Mouse (Mus musculus): ENCODE results near the gene Il18bp. TPM values are rescaled to one million over a fixed set of nuclear protein-coding genes. Genes with fewer than 3 reads are reported as not detected.
A peak's percentile ranks its signal among the peaks of the same experiment; 100 is the strongest.

The Il18bp gene
- polyA plus RNA-seq, 1 experiment from 2014 or later, result 3.4 TPM

- H3K4me1 ChIP-seq (ENCODE audit: control insufficient read depth, insufficient read depth, low read length), result no peaks in the 10 kb centered on the region
- no peaks in the 10 kb centered on the region for H3K9me3 ChIP-seq (ENCODE audit: control insufficient read depth, low read length)
- H3K27me3 ChIP-seq (ENCODE audit: control insufficient read depth, insufficient read depth, low read length), result no peaks in the 10 kb centered on the region
- H3K9ac ChIP-seq (ENCODE audit: low read length), result no peak overlapping the region
- H3K4me3 ChIP-seq (ENCODE audit: low read depth, low read length), result no peak overlapping the region
- DNase-seq (ENCODE audit: low spot score), result peak; percentile 80
- H3K36me3 ChIP-seq (ENCODE audit: control insufficient read depth, insufficient read depth, low read length), result peaks cover 51% of the 10 kb centered on the region
- ATAC-seq (ENCODE audit: insufficient read depth, low FRiP score, low TSS enrichment), result peak; percentile 58; the same call in 1 of the 2 replicates
- no peak overlapping the region for H3K4me2 ChIP-seq (ENCODE audit: low read depth)
- no peak overlapping the region for H3K27ac ChIP-seq (ENCODE audit: low read depth, low read length)
- 68% methylated on average over 14 of the region's 14 CpGs for WGBS
Measured at GRCm38 (mm10) chr7:101998194-101998927, 20.1 kb downstream of the Il18bp start.

- Histone ChIP-seq H3K36me3 (ENCODE audit: control insufficient read depth, insufficient read depth, low read length) (peaks cover 35% of the 10 kb centered on the region), H3K27me3 (ENCODE audit: control insufficient read depth, insufficient read depth, low read length) (no peaks in the 10 kb centered on the region), H3K9ac (ENCODE audit: low read length) (no peak overlapping the region), H3K4me3 (ENCODE audit: low read depth, low read length) (no peak overlapping the region), H3K27ac (ENCODE audit: low read depth, low read length) (no peak overlapping the region), H3K4me2 (ENCODE audit: low read depth) (no peak overlapping the region), H3K4me1 (ENCODE audit: control insufficient read depth, insufficient read depth, low read length) (no peaks in the 10 kb centered on the region), H3K9me3 (ENCODE audit: control insufficient read depth, low read length) (no peaks in the 10 kb centered on the region)
- ATAC-seq (ENCODE audit: insufficient read depth, low FRiP score, low TSS enrichment) (no peak), DNase-seq (ENCODE audit: low spot score) (no peak)
- WGBS, result 90% methylated on average over 3 of the region's 3 CpGs
Measured at GRCm38 (mm10) chr7:101994241-101994640, 24.2 kb downstream of the Il18bp start.

DNA sequence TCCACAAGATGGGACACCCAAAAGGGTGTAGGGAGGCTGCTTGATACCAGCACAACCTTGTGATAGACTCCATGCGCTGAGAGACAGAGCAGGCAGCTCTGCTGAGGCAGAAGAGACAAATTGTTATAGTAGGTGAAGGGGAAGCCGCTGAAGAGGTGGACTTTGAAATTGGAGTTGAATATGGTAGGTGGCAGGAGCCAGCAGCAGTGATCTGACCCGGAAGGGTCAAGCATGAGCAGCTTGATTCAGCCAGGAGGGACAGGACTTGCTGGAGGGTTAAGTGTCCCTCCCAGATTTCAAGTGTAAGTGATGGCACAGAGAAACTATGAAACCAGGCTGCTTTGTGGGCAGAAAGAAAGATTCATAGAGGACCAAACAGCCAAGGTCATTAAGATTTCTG, 33.4 kb downstream of the Il18bp start:
- no peak overlapping the region for H3K4me3 ChIP-seq (ENCODE audit: low read depth, low read length)
- H3K9me3 ChIP-seq (ENCODE audit: control insufficient read depth, low read length), result no peaks in the 10 kb centered on the region
- no peaks in the 10 kb centered on the region for H3K4me1 ChIP-seq (ENCODE audit: control insufficient read depth, insufficient read depth, low read length)
- H3K27me3 ChIP-seq (ENCODE audit: control insufficient read depth, insufficient read depth, low read length), result no peaks in the 10 kb centered on the region
- H3K27ac ChIP-seq (ENCODE audit: low read depth, low read length), result no peak overlapping the region
- ATAC-seq (ENCODE audit: insufficient read depth, low FRiP score, low TSS enrichment) (no peak), DNase-seq (ENCODE audit: low spot score) (no peak)
- peaks cover 3% of the 10 kb centered on the region for H3K36me3 ChIP-seq (ENCODE audit: control insufficient read depth, insufficient read depth, low read length)
- WGBS, result 87% methylated on average over 3 of the region's 3 CpGs
- H3K4me2 ChIP-seq (ENCODE audit: low read depth), result no peak overlapping the region
- no peak overlapping the region for H3K9ac ChIP-seq (ENCODE audit: low read length)

GRCm38 (mm10) chr7:101982735-101983134, 35.8 kb downstream of the Il18bp start:
- DNase-seq (ENCODE audit: low spot score) (peak; percentile 7), ATAC-seq (ENCODE audit: insufficient read depth, low FRiP score, low TSS enrichment) (no peak)
- Histone ChIP-seq H3K4me1 (ENCODE audit: control insufficient read depth, insufficient read depth, low read length) (no peaks in the 10 kb centered on the region), H3K27me3 (ENCODE audit: control insufficient read depth, insufficient read depth, low read length) (no peaks in the 10 kb centered on the region), H3K4me3 (ENCODE audit: low read depth, low read length) (no peak overlapping the region), H3K9ac (ENCODE audit: low read length) (no peak overlapping the region), H3K36me3 (ENCODE audit: control insufficient read depth, insufficient read depth, low read length) (no peaks in the 10 kb centered on the region; the same call in none of the 2 replicates), H3K27ac (ENCODE audit: low read depth, low read length) (no peak overlapping the region), H3K9me3 (ENCODE audit: control insufficient read depth, low read length) (no peaks in the 10 kb centered on the region), H3K4me2 (ENCODE audit: low read depth) (no peak overlapping the region)
- 95% methylated on average over 1 of the region's 1 CpGs for WGBS

DNA sequence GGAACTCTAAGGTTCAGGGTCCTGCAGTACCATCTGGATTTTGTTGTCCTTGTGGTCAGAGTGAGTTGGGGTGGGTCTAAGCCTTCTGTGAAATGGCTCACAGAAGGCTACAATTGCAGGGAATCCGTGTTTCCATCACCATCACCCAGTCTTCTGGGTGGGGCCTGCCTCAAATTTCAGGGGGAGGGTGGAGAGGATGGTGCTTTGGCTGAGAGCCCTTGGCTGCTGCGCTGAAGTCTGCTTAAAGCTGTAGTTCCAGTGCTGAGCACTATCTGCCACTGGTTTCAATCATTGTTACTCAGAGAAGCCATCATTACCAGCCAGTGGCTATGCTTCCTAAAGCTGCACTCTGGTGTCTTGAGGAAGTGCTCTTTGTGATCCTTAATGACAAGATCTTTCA, 44.0 kb downstream of the Il18bp start:
- no peak overlapping the region for H3K4me2 ChIP-seq (ENCODE audit: low read depth)
- peaks cover 12% of the 10 kb centered on the region for H3K4me1 ChIP-seq (ENCODE audit: control insufficient read depth, insufficient read depth, low read length)
- no peak overlapping the region for H3K27ac ChIP-seq (ENCODE audit: low read depth, low read length)
- H3K4me3 ChIP-seq (ENCODE audit: low read depth, low read length), result no peak overlapping the region
- H3K9ac ChIP-seq (ENCODE audit: low read length), result no peak overlapping the region
- no peaks in the 10 kb centered on the region for H3K27me3 ChIP-seq (ENCODE audit: control insufficient read depth, insufficient read depth, low read length)
- ATAC-seq (ENCODE audit: insufficient read depth, low FRiP score, low TSS enrichment) (no peak), DNase-seq (ENCODE audit: low spot score) (no peak)
- no peaks in the 10 kb centered on the region for H3K36me3 ChIP-seq (ENCODE audit: control insufficient read depth, insufficient read depth, low read length)
- WGBS, result 53% methylated on average over 2 of the region's 2 CpGs
- H3K9me3 ChIP-seq (ENCODE audit: control insufficient read depth, low read length), result no peaks in the 10 kb centered on the region

- no peaks in the 10 kb centered on the region for H3K27me3 ChIP-seq (ENCODE audit: control insufficient read depth, insufficient read depth, low read length)
- WGBS, result 70% methylated on average over 3 of the region's 3 CpGs
- DNase-seq (ENCODE audit: low spot score), result no peak
- no peak for ATAC-seq (ENCODE audit: insufficient read depth, low FRiP score, low TSS enrichment)
- H3K4me3 ChIP-seq (ENCODE audit: low read depth, low read length), result no peak overlapping the region
- no peak overlapping the region for H3K27ac ChIP-seq (ENCODE audit: low read depth, low read length)
- no peaks in the 10 kb centered on the region for H3K9me3 ChIP-seq (ENCODE audit: control insufficient read depth, low read length)
- H3K9ac ChIP-seq (ENCODE audit: low read length), result no peak overlapping the region
- no peak overlapping the region for H3K4me2 ChIP-seq (ENCODE audit: low read depth)
- H3K36me3 ChIP-seq (ENCODE audit: control insufficient read depth, insufficient read depth, low read length), result no peaks in the 10 kb centered on the region
- peaks cover 16% of the 10 kb centered on the region for H3K4me1 ChIP-seq (ENCODE audit: control insufficient read depth, insufficient read depth, low read length)
Measured at GRCm38 (mm10) chr7:101973730-101974129, 44.8 kb downstream of the Il18bp start.

DNA sequence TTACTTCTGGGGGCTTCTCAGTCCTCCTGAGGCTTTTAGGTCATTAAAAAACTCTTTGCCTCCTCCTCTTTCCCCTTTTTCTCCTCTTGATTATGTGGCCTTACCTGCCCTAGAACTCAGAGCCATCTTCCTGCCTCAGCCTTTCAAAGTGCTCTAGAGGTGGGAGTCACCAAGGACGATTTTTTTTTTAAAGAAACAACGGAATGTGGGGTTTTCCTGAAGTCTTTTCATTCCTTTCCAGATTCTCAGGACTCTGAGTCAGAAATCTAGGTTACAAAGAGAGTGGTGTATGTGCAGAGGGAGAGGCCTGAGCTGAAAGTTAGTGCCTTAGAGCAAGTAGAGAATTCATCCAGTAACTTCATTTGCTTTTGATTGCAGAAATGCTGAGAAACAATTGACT, 46.8 kb downstream of the Il18bp start:
- Histone ChIP-seq H3K27ac (ENCODE audit: low read depth, low read length) (peak overlapping the region; percentile 96), H3K36me3 (ENCODE audit: control insufficient read depth, insufficient read depth, low read length) (no peaks in the 10 kb centered on the region), H3K4me1 (ENCODE audit: control insufficient read depth, insufficient read depth, low read length) (peaks cover 18% of the 10 kb centered on the region), H3K4me2 (ENCODE audit: low read depth) (peak overlapping the region; percentile 59), H3K9ac (ENCODE audit: low read length) (peak overlapping the region; percentile 94), H3K9me3 (ENCODE audit: control insufficient read depth, low read length) (no peaks in the 10 kb centered on the region), H3K27me3 (ENCODE audit: control insufficient read depth, insufficient read depth, low read length) (no peaks in the 10 kb centered on the region), H3K4me3 (ENCODE audit: low read depth, low read length) (peak overlapping the region; percentile 68)
- 64% methylated on average over 2 of the region's 2 CpGs for WGBS
- ATAC-seq (ENCODE audit: insufficient read depth, low FRiP score, low TSS enrichment) (no peak), DNase-seq (ENCODE audit: low spot score) (no peak)

GRCm38 (mm10) chr7:101970821-101971461, 47.5 kb downstream of the Il18bp start:
- Histone ChIP-seq H3K4me2 (ENCODE audit: low read depth) (peak overlapping the region; percentile 59), H3K9me3 (ENCODE audit: control insufficient read depth, low read length) (no peaks in the 10 kb centered on the region), H3K9ac (ENCODE audit: low read length) (peak overlapping the region; percentile 94), H3K4me3 (ENCODE audit: low read depth, low read length) (peak overlapping the region; percentile 68), H3K36me3 (ENCODE audit: control insufficient read depth, insufficient read depth, low read length) (no peaks in the 10 kb centered on the region), H3K4me1 (ENCODE audit: control insufficient read depth, insufficient read depth, low read length) (peaks cover 18% of the 10 kb centered on the region), H3K27me3 (ENCODE audit: control insufficient read depth, insufficient read depth, low read length) (no peaks in the 10 kb centered on the region), H3K27ac (ENCODE audit: low read depth, low read length) (peak overlapping the region; percentile 96)
- 10% methylated on average over 19 of the region's 19 CpGs for WGBS
- ATAC-seq (ENCODE audit: insufficient read depth, low FRiP score, low TSS enrichment), result peak; percentile 62
- DNase-seq (ENCODE audit: low spot score), result peak; percentile 76

DNA sequence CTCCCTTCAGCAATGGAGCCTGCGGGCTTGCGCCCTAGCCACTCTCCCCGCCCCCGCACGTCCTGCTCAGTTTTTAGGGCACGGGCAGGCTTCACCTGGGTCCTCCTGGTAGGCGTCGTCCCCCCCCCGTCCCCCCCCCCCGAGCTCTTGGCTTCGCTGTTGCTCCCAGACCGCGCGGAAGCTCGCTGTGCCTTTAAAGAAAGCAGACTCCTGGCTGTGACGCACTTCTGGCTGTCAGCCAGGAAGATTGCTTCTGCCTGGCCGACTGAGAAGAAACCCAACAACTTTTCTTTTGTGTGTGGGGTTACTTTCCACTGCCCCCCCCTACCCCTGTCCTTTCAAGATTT, 48.1 kb downstream of the Il18bp start:
- WGBS, result 0% methylated on average over 15 of the region's 17 CpGs
- DNase-seq (ENCODE audit: low spot score), result peak; percentile 86
- peaks cover 18% of the 10 kb centered on the region for H3K4me1 ChIP-seq (ENCODE audit: control insufficient read depth, insufficient read depth, low read length)
- peak overlapping the region; percentile 59 for H3K4me2 ChIP-seq (ENCODE audit: low read depth)
- H3K36me3 ChIP-seq (ENCODE audit: control insufficient read depth, insufficient read depth, low read length), result no peaks in the 10 kb centered on the region
- H3K27ac ChIP-seq (ENCODE audit: low read depth, low read length), result peak overlapping the region; percentile 96
- no peaks in the 10 kb centered on the region for H3K9me3 ChIP-seq (ENCODE audit: control insufficient read depth, low read length)
- peak; percentile 70 for ATAC-seq (ENCODE audit: insufficient read depth, low FRiP score, low TSS enrichment)
- H3K4me3 ChIP-seq (ENCODE audit: low read depth, low read length), result peak overlapping the region; percentile 68
- peak overlapping the region; percentile 94 for H3K9ac ChIP-seq (ENCODE audit: low read length)
- no peaks in the 10 kb centered on the region for H3K27me3 ChIP-seq (ENCODE audit: control insufficient read depth, insufficient read depth, low read length)

Measured in neural tube, embryonic 11.5 days (tissue).